Mouse (Mus musculus) splenic B cell, adult 2 months (primary cell): ENCODE measurements around the gene Csrnp1.

Source experiments
- DNase-seq: peaks from one replicate; pipeline ENCODE4 v3.0.0-alpha.2; 2011; ENCODE audit warnings: low read depth, low spot score
- H3K27me3 ChIP-seq: 2 replicates; pipeline ENCODE4 v1.6.1; 2012; ENCODE audit warnings: mild to moderate bottlenecking, low read length, moderate library complexity, mixed read lengths; ENCODE audit not compliant: control insufficient read depth, poor library complexity, insufficient read depth, severe bottlenecking
- H3K36me3 ChIP-seq: 2 replicates; pipeline ENCODE4 v1.6.1; 2012; ENCODE audit warnings: mild to moderate bottlenecking, low read length, moderate library complexity, mixed read lengths; ENCODE audit not compliant: control insufficient read depth, poor library complexity, insufficient read depth, severe bottlenecking

The Csrnp1 gene

GRCm38 (mm10) chr9:119925120-119925657, 59.3 kb downstream of the Csrnp1 start:
- Histone ChIP-seq H3K36me3 (peaks cover 15% of the 10 kb centered on the region), H3K27me3 (no peaks in the 10 kb centered on the region)
- no peak for DNase-seq

- DNase-seq = no peak
- Histone ChIP-seq H3K27me3 (no peaks in the 10 kb centered on the region), H3K36me3 (peaks cover 17% of the 10 kb centered on the region)
These were observed 61.0 kb downstream of the Csrnp1 start for GRCm38 (mm10) chr9:119923462-119923861.
